Mouse (Mus musculus): ENCODE data around the gene Ctbp1.

The Ctbp1 gene

DNA sequence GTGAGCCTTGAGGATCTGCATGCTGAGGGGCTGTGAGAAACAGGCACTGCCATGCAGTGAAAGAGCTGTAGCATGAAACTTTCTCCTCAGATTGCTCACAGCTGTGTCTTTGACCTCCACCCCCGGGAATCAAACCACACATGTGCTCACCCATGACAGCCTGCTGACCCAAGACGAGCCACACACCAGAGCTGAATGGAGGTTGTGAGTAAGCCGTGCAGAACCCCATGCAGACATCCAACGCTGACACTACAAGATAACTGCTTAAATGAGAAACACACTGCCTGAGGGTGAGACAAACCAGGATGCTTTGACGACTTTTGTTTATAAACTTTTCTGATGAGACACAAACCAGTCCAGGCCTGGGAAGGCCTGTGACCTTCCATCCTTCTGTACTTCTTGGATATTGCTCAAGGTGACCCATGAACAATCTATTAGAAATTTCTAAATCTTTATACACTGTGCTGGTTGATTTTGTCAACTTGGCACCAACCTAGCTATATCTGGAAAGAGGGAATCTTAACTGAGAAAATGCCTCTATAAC lies 30.3 kb downstream of the Ctbp1 start:
- no peak for DNase-seq (ENCODE audit: low spot score in 2 of 2)

DNA sequence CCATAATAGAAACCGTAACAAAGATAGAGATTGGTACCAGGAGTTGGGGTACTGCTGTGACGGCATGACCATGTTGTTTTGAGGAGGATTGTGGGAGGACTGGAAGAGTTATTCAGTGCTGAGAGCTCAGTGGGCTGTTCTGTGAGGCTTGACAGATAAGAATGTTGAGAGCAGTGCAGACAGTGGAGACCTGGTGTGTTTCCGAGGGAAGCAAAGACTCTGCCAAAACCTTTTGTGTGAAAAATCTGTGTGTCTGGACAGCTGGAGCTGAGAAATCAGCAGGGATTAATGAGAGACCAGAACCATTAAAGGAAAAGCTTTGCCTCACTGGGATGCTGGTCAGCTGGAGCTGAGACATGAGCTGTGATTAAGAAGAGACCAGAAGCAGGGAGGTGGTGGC lies 34.9 kb downstream of the Ctbp1 start:
- no peak for DNase-seq (ENCODE audit: low spot score in 2 of 2)

DNA sequence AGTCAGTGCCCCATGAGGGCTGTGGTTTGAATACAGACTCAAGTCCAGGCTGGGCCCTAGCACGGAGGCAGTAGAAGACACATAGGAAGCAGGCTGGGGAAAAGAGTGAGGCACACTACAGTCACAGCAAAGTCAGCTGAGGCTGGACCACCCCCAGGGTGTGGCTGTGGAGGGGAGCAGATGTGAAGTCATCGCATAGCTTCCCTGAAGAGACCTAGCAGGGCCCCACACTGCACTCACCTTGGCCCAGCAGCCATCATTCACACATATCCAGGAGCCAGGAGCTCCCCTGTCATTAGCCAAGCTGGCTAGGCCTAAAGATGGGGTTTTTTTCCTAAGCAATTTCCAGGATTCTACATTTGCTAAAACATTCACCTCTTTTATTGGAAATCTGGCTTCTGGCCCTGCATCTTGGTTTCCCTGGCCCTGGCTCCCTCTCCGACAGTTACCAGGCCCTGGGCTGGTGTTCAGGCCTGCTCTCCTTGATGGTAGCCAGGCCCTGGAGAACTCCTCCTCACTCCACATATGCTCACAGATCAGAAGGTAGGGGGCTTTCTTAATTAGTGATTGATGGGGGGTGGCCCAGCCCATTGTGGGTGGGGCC lies 35.6 kb downstream of the Ctbp1 start:
- no peak for DNase-seq (ENCODE audit: low spot score in 2 of 2)

DNA sequence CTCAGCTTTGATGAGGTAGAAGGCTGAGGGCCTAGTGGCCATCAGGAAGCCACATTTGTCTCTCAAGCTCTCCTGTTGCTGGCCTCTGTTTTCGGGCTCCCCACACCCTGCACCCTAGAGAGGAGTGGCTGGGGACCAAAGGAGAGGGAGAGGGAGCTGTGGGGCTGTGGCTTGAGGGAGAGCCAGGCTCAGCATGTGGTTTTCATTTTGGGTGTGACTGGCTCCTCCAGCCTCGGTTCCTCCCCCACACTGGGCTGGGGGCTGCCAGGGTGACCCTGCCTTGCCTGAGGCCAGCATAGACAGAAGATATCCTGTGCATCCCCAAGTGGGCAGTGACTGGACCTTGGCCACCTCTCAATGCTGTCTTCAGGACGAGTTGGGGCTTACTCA lies 36.5 kb downstream of the Ctbp1 start:
- DNase-seq (ENCODE audit: low spot score in 2 of 2), result no peak

DNA sequence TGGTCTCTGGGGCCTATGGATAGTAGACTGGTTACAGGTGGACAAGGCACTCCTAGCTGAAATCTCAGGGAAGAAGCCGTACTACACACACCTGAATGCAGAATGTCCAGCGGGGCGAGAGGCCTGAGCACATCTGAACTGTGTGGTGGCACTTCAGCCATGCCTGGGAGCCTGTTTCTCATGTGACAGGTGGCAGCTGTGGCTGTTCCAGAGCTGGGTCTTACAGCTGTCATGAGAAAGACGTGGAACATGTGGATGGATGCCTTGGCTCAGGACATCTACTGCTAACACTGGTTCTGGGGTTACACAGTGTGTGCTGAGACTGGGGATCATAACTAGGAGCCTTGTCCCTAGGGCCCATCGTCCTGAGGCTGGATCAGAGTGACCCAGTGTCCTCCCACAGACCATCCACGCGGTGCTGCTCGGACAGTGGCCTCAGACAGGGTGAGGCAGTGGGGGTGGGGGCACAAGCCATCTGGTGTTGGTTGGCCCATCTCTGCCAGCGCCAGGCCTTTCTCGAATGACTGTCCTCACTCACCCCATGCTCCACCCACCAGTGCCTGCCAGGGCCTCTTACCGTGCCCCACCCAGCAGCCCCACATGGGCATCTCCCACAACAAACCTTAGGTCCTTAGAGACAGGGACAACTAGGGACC lies 37.1 kb downstream of the Ctbp1 start:
- DNase-seq (ENCODE audit: low spot score in 2 of 2), result no peak

DNA sequence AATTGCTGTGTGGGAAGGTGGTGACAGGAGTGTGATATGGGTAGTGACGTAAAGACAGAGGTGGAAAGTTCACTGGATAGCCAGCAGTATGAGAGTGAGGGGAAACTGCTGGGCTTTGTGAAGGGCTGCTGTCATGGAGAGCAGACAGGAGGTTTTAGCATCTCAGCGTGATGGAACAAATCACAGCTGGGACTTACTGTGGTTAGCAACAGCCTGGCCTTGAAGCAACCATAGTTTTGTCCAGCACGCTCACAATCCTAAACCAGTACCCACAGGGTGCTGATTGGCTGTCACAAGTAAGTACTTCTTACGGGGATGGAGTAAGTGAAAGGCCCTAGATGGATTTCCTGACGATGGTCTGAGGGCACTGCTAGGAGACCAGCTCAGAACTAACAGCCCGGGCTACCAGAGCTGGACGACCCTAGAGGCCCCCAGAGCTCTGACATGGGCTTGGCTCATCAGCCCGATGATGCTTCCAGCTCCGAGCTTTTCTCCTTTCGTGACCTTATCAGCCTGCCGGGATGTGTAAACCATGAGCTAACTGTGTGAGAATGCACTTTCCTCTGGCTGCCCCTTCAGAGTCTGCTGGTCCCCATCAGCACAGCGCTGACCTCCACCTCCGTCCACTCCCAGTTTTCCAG lies 40.3 kb downstream of the Ctbp1 start:
- no peak for DNase-seq (ENCODE audit: low spot score in 2 of 2)

DNA sequence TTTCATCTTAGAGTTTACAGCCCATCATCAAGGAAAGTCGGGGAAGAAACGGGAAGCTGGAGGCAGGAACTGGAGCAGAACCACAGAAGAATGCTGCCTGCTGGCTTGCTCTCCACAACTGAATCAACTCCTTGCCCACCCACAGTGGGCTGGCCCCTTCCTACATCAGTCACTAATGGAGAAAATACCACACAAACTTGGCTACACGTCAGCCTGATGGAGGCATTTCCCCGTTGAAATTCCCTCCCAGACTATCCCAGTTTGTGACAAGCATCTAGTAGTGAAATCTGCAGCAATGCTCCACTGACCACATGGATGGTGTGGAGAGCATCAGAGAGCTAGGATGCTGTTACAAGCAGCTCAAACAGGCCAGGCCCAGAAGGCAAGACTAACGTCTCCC lies 42.0 kb downstream of the Ctbp1 start:
- DNase-seq (ENCODE audit: low spot score in 2 of 2), result no peak

DNA sequence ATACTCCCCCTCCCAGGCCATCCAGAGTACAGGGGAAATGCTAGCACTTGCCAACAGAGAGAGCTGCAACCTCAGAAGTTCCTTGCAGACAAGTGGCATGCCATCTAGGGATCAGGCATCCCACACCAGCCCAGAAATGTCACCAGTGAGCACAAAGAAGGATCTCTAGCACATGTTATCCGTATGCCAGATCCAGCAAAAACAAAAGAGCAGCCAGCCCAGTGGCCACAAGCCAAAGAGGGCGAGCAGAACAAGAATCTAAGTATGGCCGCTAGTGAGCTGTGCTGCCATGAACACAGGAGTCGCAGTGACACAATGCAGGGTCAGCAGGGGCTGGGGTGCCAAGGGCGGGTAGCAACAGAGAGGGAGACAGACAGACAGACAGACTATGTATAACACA lies 44.5 kb downstream of the Ctbp1 start:
- no peak for DNase-seq (ENCODE audit: low spot score in 2 of 2)

DNA sequence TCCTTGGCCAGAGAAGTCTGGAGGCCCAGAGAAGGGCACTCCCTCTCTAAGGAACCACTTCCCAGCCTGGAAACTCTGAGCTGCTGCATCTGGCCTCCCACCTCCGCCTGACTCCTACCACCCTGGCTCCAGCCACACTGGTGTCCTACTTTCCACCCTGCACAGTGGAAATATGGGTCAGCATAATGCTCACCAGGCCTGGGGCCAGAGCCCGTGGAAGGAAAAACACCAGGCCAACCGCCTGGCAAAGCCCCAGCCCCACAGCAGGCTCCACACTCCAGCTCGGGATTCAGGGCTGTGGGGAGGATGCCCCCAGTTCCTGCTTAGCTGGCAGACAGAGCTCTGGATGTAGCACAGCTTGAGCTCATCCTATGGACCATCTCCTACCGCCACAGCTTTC lies 46.4 kb downstream of the Ctbp1 start:
- no peak for DNase-seq (ENCODE audit: low spot score in 2 of 2)

DNA sequence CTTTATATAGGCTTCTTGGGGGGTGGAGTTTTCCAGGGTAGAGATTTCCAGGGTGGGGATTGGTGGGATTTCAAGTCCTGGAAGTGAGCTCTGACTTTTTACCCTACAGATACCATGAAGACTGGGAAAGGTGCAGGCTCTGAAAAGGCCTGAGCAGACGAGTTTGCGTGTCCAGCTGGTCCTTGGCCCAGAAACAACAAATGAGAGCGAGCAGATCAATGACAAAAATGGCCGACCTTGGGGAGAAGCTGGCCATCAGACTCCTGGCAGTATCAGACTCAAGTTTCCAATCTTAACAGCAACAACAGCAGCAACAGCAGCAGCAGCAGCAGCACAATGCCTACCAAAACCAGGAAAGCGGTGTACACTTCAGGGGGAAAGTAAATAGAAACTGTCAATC lies 49.1 kb downstream of the Ctbp1 start:
- DNase-seq (ENCODE audit: low spot score in 2 of 2), result no peak

DNA sequence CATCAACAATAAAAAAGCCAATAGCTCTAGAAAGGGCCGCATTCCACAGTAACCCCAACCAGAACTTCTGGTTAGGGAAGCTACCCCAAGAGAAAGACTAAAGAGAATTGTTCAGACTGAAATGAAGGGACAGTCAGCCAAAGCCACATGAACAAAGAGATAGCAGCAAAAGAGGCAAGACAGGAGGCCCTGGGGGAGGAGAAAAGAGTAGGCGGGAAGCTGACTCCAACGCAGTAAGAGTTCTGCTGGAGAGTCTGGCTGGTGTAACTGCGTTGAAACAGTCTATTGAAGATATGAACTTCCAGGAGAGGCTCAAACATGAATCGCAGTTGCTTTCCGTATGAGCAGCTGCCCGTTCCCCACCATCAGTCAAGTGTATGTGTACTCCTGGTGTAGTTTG lies 50.3 kb downstream of the Ctbp1 start:
- DNase-seq (ENCODE audit: low spot score in 2 of 2), result no peak

DNA sequence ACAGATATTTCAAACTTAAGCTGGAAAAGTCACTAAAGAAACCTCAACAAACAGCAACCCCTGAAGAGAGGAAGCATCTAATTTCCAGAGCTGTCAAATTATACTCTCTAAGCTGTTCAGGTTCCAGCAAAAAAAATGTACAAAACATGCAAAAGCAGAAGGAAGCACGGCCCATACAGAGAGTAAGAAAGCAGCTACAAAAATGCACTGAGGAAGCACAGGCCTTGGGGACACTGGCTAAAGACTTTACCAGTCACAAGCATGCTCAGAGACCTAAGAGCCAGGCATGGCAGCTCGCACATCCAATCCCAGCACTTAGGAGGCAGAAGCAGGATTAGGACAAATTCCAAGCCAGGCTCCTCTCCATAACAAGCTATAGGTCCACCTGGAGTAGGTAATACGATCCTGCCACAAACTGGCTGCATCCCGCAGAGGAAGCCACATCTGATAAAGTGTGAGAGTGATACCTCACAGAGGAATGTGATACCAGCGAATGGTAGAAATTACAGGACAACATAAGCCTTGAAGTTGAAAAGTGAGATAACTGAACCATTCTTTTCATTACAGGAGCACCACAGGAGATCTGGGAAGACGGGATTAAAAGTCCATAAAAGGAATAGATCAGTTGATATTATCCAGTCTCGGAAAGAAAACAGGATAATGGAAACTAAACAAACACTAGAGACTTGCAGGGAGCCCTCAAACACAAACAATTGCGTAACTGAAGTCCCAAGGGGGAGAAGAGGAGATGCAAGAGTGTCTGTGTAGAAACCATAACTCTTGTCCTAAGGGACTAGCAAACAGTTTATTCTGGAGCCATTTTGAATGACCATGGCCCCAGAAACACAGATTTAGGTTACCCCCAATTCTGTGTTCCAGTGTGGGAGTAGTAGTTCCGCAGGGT lies 51.7 kb downstream of the Ctbp1 start:
- no peak for DNase-seq (ENCODE audit: low spot score in 2 of 2)

DNA sequence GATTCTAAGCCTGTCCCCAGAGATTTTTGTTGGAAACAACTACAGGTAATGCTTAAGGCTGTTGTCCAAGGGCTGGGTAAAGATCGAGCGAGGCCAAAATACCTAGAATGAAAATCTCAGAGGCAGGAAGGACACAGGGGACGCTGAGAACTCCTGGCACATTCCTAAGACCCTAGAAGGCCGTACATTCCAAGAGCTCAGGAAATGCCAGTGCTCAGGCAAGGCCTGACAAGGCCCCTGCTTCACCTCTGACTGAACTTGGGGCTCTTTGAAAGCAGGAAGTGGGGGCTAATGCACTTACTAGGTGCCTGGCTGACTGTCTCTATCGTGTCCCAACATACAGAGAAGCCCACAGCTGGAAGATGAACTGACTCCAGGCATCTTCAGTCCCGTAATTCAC lies 52.4 kb downstream of the Ctbp1 start:
- no peak for DNase-seq (ENCODE audit: low spot score in 2 of 2)

DNA sequence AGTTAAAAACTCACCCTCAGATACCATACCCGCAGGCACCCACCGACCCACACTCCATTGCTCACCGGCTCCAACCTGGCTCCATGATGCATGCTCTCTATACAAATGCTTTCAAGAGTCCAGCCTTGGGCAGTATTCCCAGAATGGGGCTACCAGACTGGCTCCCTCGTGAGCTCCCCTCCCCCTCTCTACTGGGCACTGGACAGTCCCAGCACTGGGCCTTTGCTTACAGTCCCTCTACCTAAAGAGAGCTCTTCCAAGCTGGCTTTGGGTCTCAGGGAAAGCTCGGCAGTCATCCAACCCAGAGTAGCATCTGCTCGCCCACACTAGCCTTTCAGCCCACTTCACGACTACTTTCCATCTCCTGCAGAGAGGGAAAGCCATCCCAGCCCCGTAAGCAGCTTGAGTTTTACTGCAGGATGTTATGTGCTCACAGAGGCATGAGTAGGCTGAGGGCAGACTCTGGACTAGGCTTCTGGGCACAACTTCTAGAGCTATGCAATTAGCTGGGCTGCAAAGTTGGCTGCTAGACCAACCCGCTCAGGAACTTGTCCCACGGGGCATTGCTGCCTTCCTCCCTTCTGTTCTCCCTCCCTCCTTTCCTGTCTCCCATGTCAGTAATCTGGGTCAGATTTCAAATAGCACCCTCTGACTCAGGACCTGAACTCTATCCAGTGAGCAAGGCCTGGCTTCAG lies 54.3 kb downstream of the Ctbp1 start:
- no peak for DNase-seq (ENCODE audit: low spot score in 2 of 2)

DNA sequence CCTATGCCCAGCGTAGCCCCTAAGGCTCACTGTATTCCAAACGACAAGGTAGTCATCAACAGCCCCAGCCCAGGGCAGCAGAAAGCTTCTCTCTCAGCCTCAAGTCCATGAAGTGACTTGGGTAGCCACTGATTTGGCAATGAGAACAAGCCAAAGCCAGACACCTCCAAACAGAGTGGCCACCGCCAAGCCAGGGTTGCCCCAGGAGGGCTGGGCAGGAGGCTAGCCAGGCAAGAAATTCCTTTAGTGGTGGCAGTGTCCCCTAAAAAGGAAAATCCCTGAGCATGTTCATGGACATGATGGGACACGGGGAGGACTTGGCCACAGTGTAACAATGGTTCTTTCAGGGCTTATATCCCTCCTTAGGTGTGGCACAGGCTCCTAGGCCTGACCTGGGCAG lies 55.0 kb downstream of the Ctbp1 start:
- DNase-seq (ENCODE audit: low spot score in 2 of 2), result no peak

DNA sequence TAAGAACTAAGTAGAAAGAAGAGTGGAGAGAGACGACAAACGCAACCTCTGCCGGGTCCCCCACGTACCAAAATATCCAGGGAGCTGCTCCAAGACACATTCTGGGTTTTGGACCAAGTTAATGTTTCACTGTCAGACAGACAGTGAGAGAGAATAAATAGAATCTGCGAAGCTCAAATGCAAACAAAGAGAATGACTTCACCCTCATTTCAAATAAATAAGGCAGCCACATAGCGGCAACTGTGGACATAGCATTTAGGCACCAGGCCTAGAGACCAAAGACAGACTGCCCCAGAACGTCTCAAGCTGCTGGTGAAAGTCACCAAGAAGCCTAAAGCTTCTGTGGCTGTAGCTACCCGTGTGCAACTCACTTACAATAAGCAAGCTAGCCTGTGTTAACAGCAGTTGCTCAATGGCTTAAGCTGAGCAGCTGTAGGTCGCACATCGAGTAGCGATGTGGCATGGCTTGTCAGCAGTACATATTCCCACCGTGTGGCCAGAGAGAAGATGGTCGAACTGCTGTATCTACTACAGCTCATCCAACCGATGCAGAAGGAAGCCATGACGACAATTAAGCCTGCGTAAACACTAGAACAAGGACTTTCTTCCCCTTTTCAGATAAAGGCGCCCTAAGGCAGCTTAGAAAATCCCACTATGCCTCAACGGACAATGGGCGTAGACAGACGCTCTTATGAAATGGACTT lies 55.9 kb downstream of the Ctbp1 start:
- DNase-seq (ENCODE audit: low spot score in 2 of 2), result no peak

DNA sequence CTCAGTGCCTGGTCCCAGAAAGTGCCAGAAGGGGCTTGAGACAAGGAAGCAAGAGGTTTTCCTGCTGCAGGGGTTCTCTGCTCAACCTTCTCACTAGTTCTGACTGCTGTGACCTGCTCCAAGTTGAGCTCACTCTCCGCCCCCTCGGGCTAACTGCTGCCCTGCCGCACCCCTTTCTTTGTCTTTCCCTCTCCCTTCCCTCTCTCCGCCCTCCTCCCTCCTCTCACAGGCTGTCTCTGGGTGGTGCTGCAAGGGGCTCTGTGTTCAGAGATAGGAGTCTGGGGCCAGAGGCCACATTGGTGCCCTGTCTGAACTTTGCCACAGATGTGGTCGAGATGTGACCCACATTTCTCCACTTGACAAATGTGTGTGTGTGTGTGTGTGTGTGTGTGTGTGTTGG lies 56.7 kb downstream of the Ctbp1 start, which contains the start of gene Spon2:
Spon2 (minus strand) TSS at position 375 of the 400 bp plus-strand sequence.
- no peak for DNase-seq (ENCODE audit: low spot score in 2 of 2)

DNA sequence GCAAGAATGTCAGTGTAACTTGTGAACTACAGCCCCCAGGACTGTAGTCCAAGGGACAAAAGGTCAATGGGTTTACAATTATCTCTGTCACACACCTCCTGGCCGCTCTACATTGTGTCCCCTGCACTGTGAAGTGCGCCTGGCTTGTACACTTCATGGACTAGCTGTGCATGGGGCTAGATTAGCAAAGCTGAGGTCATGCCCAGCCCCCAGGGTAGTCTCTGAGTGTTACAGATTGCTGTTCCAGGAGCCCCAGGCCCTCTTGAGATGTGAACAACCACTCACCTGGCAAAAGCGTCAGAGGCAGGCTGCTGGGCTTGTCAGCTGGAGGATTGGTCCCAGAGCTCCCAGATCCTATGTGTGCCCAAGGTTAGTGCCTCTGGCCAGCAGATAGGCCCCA lies 57.1 kb downstream of the Ctbp1 start:
- no peak for DNase-seq (ENCODE audit: low spot score in 2 of 2)

DNA sequence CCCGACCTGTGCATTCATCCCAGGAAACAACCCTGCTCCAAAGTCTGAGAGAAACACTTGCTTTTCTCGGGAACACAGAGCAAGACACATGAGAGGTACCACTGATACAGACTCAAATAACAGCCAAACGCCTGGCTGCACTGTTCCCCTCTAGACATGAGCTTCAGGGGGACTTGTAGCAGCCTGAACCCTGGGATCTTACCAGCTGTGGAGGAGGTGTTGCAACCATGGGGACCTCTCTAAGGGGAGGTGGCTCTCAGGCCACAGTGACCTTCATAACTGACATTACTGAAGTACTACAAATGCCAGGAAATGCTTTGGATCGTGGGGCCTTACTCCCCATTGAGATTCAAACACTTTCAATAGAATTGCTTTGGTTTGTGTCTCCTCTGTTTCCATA lies 60.1 kb downstream of the Ctbp1 start:
- no peak for DNase-seq (ENCODE audit: low spot score in 2 of 2)

DNA sequence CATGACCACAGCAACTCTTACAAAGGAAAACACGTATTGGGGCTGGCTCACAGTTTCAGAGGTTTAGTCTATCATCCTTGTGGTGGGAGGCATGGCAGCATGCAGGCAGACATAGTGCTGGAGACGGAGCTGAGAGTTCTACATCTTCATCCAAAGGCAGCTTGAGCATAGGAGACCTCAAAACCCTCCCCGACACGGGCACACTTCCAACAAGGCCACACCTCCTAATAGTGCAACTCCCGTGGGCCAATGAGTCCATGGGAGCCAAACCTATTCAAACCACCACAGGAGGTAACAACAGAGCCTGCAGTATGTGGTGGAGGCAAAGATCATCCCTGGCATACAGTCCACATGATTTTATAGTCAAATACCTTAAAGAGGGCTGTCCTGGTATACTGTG lies 63.5 kb downstream of the Ctbp1 start:
- DNase-seq (ENCODE audit: low spot score in 2 of 2), result no peak

DNA sequence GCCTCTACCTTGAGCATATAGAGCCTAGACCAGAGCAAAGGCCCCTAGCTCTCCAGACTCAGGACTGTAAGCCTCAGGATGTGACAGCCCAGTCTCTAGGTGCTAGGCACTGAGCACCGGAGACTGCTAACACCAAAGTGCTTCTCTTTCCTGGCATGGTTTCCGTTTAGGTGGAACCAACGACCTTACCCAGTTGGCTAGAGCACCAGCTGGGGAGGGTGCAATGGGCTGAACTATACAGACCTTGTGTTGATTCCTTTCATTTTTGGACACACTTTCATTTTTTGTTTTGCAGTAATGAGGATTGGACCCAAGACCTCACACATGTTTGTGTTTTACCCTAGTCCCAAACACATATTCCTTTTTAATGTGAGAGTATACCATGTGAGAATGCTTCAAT lies 64.3 kb downstream of the Ctbp1 start:
- no peak for DNase-seq (ENCODE audit: low spot score in 2 of 2)
